Mouse (Mus musculus) kidney, postnatal 10 days (tissue): ENCODE results near the gene Mcrip2.

Source experiments
- DNase-seq: peaks from one replicate; pipeline ENCODE4 v3.0.0; 2021; ENCODE audit warnings: mixed read lengths

Mcrip2 gene

DNA sequence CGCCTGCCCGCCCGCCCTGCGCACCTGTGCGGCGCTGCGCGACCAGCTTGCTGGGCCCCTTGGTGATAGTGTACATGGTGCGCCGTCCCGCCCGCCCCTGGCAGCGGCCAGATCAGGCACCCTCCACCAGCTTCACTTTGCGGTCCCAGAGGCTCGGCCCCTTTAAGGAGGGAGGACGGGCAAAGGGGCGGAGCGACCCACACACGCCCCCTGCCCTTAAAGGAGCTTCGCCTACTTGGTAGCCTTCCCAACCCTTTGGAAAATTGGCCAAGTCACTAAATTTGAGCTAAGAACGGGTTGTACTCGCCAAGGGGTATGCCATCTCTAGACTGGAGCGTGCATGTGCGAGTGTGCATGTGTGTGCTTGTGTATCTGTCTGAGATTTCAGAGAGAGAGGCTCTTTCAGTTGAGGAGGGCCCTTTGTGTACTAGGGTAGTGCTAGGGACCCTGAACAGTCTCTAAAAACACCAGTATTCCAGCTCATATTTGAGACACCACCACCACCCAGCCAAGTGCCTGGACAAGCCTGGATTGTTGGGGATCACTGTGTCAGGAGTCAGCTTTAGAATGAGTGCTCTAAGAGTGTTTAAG is at the start of gene Mcrip2:
Gene Mcrip2 (minus strand): TSS at position 164 of the 591 bp plus-strand sequence.
- DNase-seq, result peak; percentile 89

DNA sequence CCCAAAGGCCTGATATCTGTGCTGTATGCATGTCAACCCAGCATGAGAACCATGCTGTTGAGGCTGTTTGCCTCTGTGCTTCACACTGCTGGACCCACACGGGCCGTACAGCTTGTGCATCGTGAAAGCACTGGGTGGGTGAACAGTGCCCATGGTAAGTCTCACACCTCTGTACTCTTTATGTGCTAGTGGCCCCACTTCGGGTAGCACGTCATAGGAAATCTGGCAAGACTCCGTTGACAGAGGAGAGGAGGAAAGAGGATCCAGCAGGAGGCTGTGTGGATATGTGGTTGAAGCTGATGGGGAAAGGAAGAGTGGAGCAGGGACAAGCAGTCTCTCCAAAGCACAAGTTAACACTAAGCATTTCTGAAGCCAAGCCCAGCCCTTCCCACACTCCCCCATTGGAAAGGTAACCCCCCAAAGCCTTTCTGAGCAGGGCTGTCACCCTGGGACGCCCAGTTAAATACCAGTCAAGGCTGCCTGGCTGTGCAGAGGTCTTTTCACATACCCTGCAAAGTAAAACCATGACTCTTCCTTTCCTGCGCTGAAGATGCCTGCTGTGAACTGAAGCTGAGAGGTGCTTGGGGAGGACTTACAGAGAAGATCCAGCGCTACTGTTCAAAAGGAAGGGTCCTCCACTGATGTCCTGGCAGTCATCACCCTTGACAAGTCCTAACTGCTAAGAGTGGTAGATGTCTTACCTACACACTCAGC is 49.6 kb upstream of the Mcrip2 start:
- no peak for DNase-seq

- DNase-seq, result no peak
These were observed 48.5 kb upstream of the Mcrip2 start for GRCm38 (mm10) chr17:25916931-25917647.

GRCm38 (mm10) chr17:25914295-25914694 is 45.7 kb upstream of the Mcrip2 start:
- DNase-seq, result no peak

DNA sequence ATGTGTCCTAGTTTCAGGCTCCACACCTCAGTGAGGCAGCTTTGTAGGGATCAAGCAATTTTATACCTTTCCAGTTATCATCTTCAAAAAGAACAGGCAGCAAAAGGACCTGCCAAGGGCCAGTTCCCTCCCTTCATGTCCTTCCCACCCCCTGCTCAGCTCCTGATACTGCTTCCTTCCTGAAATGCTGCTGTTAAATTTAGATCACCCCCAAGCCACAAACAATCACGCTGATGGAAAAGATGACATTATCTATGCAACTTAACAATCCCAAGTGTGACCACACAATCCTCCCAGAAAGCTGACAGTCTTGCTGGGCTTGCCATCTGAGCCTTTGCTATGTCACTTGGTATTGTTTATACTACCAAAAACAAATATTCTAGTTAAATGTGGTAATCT is 45.3 kb upstream of the Mcrip2 start:
- DNase-seq, result no peak

DNA sequence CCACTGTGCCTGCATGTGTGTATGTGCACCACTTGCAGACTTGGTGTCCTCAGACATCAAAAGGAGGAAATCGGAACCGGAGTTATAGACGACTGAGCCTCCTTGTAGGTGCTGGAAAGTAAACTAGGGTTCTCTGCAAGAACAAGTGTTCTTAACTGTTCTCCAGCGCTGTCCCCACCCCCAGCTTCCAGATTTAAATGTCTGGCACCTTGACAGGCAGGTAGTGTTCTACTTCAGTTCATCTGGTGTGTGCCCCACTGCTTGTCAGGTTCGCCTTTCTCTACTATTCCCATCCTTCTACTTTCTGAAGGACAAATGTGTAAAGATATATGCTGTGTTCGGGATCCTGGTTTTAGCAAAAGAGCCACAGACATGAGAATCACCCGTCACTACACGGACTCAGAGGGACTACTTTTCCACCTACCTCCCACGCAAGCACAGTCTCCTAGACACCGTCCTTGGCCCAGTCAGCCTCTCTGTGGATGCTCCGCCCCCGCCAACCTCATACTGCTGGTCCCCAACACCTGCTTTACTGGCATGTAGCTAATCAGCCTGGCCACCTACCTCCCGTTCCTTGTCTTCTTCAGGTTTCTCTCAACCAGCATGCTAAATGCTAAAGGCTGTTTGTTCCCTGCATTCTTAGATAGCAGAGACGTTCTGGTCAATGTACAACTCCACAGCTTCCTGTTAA is 44.8 kb upstream of the Mcrip2 start:
- DNase-seq, result peak; percentile 23

DNA sequence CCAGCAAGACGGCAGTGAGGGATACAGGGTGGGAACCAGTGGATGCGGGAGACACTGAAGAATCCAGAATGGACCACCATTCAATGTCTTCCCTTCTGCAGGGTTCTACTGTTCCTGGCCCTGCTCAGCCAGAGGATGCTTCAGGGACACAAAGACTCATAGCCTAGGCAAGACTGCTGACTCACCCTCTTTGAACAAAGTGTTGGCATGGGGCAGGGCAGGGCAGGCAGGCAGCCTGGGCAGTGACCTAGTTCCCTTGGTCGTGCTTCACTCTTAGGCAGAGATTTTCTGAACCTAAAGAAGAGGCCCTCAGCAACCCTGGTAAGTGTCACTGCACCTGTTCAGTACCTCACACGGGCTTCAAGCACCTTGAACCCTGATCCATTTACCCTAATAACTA is 43.3 kb upstream of the Mcrip2 start:
- peak; percentile 18 for DNase-seq

- no peak for DNase-seq
These were observed 39.1 kb upstream of the Mcrip2 start for GRCm38 (mm10) chr17:25907640-25908039.

GRCm38 (mm10) chr17:25903061-25903460 is 34.5 kb upstream of the Mcrip2 start:
- no peak for DNase-seq

GRCm38 (mm10) chr17:25900193-25900592 is 31.6 kb upstream of the Mcrip2 start:
- DNase-seq, result no peak

DNA sequence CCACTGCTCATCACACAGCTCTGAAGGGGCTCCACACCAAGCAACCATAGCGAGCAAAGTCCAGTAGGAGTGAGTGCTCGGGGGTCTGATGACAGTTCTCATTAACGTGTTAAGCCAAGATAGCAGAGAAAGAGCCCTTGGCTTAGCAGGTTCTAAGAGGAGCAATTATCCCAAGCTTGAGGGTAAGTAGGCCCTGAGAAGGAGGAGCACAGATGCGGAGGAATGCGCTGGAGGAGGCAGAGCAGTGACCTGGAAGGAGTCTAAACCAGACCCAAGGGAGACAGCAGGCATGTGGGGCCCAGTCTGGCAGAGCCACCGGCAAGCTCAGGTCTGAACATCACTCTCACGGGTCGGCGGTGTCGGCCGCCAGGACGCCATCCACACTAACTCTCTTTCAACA is 27.3 kb upstream of the Mcrip2 start:
- DNase-seq, result no peak

- DNase-seq, result peak; percentile 73
These were observed 26.9 kb upstream of the Mcrip2 start for GRCm38 (mm10) chr17:25895415-25895814.

DNA sequence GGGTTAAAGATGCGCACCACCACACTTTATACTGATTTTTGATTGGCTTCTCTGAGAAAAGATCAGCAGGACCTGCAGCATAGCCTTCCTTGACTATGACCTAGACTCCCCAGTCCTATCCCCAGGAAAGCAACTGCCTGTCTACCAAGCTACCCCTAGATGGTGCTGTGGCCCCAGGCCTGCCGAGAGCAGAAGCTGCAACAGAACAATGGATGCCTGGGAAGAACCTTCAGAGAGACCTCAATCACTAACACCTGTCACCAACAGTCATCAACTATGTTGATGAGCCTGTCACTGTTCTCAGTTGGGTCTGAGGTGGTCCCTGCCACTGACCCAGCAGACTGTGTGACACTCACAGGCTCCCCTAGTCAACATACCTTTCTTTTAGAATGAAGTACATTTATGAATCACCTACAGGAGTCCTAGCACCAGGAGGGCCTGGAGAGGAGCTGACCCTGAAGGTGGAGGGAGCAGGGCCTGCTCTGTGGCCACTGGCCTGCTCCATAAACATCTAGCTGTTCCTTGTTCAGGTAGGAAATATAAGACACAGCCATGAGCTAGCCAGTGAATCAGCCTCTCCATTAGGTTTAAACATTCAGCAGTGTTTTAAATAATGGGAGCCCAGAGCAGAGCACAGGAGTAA is 25.5 kb upstream of the Mcrip2 start:
- DNase-seq, result peak; percentile 82

GRCm38 (mm10) chr17:25888837-25889236 is 20.3 kb upstream of the Mcrip2 start:
- no peak for DNase-seq

GRCm38 (mm10) chr17:25887467-25887866 is 18.9 kb upstream of the Mcrip2 start:
- no peak for DNase-seq

- no peak for DNase-seq
These were observed 18.2 kb upstream of the Mcrip2 start for GRCm38 (mm10) chr17:25886806-25887205.

DNA sequence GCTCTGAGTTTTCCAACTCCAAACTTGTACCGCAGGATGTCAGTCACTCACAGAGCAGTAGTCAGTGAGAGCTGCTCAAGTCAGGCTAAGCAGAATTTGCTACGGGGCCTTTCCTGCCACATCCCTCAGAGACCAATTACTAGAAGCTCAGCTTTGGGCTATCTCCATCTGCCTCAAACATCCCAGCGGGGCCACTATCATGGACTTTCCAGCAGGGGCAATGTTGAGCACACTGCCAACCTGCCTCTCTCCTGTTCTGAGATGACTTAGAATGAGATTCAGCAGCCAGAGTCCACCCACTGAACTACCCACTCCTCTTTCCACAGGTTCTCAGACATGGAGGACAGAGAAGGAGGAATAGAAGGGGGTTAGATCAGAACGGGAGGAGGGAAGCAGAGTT is 17.1 kb upstream of the Mcrip2 start:
- DNase-seq, result no peak

DNA sequence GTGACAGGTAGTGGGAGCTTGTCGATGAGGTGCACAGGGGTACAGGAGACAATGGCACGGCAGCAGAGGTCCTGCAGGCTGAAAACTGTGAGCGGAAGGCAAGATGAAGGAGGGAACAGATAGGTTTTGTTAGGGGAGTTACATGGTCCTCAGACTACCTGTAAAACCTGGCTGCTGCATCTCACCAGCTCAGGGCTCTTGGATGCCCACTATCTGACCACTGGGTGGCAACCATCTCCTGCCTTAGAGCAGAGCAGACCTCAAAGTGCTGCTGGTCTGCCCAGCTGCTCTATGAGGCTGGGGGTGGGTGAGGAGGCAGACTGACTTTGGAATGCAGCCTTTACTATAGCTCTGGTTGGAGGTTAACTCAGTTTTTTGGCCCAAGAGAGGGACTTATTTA is 15.3 kb upstream of the Mcrip2 start:
- DNase-seq, result no peak

- no peak for DNase-seq
These were observed 14.7 kb upstream of the Mcrip2 start for GRCm38 (mm10) chr17:25883268-25883667.

DNA sequence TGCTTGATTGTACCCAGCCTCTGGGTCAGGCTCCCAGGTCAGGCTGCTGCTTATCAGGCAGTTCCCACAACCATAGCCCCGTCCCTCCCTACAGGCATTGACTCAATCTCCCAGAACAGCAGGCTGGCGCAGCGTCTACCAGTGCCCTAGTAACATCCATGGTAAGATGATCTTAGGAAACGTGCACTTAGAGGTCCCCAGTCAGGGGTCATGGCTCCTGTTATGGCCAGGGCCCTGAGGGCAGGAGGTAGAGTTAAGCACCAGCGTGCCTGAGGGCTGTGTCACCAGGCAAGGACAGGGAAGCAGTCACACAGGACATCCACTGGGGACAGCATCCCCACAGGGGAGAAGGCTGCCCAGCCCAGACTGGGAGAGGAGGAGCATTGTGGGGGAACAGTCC is 13.7 kb upstream of the Mcrip2 start:
- DNase-seq, result no peak

DNA sequence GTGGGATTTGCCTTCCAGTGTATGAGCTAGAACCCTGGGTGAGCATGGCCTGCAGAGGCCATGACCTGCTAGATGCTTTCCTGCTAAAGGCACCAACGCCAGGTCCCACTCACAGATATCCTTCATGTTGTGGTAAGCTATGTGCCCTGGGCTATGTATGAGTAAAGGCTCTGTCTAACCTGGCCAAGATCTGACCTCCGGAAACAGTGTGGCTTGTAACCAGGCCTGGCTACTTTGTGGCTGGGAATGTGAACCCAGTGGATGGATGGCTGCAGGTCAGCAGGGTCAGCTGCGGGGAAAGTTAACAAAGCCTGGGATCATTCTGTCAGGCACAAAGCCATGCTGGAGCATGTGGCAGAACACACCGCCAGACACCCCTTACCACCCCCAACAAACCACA is 13.1 kb upstream of the Mcrip2 start:
- DNase-seq, result no peak

DNA sequence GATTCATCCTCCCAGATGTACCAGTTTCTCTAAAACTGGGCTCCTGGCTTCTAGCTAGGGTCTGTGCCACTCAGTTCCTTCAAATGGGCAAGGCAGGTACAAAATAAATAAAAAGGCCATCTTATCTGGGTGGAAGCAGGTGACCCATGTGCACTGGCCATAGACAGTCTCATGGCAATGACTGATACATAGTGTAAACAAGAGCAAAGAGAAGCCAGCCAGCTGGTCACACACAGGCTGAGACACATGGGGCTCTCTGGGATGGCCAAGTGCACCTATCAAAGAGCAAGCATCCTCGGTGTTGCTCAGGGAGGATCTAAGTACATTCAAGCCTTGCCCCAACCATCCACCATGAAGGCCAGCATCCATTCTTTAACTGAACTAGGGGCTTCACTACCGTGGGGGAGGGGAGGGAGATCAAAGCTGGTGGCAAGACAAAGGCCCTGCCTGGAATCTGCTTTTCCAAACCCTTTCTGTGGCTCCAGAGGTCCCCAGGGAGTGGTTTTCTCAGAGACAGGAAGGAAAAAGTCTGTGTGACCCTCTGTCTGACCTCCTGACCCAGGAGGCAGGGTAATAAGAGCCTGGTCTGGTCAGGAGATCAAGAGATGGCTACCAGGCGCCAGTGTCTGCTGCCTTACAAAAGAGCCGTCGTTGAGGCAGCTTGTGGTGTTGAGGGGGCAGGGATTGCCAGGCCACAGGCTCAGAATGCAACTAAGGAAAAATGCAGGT is 12.5 kb upstream of the Mcrip2 start:
- DNase-seq, result no peak
